Mouse (Mus musculus): ENCODE measurements around the gene Cdh24.

Cdh24 gene

DNA sequence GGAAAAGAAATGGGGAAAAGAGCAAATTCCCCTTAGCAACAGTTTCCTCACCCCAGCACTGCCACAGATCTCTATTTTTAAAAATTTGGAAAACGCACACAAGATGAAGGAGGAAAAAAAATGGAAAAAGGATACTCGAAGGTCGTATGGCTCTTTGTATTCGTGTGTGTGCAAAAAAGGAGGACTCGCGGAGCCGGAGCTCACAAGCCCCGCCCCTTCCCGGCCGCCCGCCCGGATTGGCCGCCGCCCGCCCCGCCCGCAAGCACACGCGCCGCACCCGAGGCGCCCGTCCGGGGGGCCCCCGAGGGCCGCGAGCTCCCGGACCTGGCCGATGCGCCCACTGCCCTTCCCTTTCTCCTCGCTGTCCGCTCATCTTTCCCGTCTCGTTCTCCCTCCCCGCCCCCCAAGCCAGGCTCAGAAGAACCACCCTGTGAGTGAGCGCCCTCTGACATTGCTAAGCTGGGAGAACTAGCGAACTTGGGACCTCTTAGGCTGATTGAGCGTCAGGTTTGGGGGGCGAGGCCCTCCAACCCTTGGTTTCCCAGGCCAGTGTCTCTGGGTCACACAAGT lies 35.3 kb downstream of the Cdh24 start, which contains the start of gene 4931414P19Rik:
Gene 4931414P19Rik, minus strand, starts transcription at position 242 of the 570 bp plus-strand sequence.
- peak; percentile 96 for DNase-seq (ENCODE audit: low spot score)

DNA sequence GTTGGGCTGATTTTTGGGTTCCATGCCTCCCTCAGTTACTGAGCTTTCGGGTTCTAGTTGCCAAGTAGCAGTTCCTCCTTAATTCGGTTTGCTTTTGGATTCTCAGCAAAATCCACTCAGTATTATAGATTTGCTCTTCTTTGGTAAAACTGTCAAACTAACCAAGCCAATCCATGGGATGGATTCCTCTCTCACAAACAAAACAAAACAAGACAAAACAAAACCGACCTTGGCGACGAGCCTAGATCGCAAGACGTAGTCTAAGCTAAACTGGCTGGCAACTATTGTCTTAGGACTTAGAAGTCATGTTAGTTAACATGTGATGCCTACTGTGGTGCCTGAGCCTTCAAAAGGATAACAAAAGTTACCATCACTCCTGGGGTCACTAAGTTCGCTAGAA lies 37.5 kb downstream of the Cdh24 start:
- DNase-seq (ENCODE audit: low spot score) = no peak

DNA sequence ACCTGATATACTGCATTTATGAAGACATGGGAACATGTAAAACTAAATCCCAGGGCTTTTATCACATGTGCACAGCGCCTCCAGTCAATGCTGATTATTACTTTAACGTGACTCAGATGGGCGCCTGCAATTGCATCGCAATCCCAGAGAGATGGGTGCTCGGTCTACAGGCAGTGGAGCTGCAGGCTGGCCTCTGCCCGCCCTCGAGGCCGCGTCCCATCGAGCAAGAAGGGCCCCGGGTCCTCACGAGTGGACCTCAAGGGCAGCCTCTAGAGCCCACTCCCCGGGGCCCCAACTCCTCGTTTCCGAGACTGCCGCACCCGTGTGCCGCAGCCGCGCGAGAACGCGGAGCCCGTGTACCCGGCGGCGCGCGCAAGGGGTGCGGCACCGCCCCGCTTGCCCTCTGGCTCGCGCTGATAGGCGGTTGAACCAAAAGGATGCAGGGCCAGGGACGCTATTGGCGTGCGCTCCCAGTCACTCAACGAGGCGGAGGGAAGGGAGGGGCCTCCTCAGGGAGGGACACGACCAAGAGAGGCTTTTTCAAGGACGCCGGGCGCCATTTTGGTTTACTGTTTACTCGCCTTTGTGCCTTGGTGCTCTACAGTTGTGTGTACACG lies 38.0 kb downstream of the Cdh24 start:
- DNase-seq (ENCODE audit: low spot score) = peak; percentile 95

DNA sequence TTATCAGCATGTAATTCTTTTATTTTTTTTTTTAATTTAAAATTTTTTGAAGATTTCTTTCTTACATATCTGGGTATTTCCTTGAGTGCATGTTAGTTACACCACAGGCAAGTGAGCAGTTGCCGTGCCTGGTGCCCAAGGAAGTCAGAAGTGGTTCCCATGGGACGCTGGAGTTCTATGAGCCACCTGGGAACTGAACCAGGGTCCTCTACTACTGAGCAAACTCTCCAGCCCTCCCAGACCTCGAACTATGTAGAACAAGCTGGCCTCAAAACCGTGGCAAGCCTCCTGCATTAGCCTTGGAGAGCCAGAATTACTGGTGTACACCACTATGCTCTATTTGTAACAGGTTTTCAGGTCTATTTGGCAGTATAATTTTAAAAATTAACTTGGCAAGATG lies 38.6 kb downstream of the Cdh24 start:
- DNase-seq (ENCODE audit: low spot score) = no peak

DNA sequence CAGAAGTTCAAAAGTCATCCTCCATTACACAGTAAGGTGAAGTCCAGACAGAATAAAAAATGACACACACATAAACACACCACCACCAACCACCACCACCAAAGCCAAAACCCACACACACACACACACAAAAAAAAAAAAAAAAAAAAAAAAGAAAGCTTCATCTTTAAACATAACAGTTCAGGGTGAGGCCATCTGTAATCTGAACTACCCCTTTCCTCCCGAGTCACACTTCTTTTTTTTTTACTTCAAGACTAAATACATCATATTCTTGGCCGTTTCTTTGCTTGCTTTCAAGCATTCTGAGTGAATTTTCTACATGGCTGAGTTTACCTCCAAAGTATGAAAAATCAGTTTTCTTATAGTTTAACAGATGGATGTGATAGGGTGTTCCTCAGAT lies 39.6 kb downstream of the Cdh24 start:
- no peak for DNase-seq (ENCODE audit: low spot score)

DNA sequence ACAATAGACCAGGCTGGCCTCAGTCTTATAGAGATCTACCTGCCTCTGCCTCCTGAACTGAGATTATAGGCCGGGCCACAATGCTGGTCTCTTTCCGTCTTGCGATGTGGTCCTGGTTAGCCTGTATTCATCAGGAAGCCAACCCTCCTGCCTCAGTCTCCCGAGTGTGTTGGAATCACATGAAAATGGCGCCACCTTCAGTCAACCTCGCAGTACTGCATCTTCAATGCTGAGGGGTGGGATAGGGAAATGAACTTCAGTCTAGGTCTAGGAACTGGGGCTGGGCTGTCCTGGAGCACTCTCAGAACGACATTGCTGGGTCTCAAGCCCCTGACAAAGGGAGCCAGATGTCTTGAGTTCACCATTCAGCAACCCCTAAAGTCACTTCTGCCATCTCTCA lies 44.1 kb downstream of the Cdh24 start:
- no peak for DNase-seq (ENCODE audit: low spot score)

DNA sequence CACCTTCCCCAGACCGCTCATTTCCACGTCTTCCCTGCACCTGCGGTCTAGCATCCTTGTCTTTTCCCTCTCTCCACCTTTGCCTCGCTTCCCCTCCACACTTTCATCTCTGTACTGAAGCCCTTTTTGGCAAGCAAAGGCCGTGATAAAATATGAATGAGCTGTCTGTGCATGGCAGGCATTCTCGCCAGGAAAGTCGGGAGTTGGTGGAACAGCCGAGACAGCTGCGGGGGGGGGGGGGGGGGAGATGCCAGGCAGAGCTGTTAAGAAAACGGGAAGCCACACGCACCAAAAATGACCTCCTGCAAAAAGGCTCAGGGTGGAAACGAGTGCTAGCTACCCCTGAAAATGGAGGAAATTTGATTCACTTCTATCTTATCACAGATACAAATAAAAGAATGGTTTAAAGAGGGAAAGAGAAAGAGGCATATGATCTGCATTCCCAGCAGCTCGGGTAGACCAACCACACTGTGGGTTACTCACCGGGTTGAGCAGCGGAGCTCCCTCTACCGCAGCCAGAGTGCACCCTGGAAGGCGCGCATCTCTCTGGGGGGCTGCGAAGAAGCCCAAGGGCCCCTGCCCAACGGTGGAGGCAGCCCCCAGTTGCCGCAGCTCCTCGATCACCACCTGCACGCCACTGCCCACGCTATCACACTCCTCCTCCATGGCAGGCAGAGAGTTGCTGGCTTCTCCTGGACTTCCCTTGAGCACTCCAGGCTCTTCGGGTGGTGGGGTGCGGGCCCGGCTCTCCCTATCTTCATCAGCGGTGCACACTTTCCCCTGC lies 46.3 kb downstream of the Cdh24 start:
- no peak for DNase-seq (ENCODE audit: low spot score)

DNA sequence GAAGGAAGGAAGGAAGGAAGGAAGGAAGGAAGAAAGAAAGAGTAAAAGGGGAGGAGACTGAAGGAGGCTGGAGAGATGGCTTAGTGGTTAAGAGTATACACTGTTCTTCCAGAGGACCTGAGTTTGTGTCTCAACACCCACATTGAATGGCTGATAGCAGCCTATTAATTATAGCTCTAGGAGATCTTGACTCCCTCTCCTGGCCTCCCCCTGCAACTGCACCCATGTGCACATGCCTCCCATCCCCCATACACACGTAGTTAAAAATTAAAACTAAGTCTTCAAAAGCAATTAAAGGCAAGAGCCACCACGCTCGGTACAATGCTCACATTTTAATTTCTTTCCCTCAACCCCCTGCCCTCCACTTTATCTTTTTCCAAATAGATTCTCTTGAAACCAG lies 47.1 kb downstream of the Cdh24 start:
- no peak for DNase-seq (ENCODE audit: low spot score)

DNA sequence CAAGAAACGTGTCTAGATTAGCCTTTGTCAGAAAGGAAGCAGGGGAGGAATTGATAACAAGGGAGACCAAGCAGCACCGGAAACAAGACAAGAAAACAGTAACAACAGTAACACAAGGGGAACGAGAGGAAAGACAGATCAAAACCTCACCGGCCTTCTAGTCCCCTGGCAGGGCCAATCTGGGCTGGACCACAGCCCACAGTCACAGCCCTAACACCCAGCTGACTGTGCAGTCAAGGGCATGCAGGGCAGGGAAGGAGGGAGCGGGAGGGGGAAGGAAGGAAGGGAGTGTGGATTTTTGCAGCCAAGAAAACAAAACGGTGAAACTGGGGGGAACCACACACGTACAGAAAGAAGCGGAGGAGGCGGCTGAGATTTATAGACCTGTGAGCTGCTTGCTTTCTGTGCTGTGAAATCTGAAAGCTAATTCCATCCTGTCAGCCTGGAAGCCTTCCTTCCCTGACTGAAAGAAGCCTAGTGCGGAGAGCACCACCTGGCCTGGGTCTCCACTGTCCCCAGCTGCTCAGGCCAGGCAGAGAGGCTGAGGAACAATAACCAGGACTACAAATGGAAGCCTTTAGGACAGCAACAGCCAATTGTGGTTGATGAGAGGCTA lies 48.7 kb downstream of the Cdh24 start:
- peak; percentile 67 for DNase-seq (ENCODE audit: low spot score)

DNA sequence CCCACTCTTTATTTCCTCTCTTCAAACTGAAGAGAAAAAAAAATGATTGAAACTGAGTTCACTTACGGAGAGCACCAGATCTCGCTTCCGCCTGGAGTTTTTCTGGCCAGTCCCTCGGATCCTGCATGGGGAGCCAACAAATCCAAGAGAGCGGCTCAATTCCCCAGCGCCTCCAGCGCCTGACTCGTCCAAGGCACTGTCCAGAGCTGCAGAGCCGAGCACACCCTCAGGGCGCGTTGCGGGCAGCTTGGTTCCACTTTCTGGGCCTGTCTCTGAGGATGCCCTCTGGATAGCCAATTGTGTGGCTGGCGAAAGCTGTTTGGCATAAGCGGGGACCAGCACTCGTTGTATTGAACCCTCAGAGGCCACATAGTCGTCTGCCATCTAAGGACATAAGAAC lies 50.1 kb downstream of the Cdh24 start:
- no peak for DNase-seq (ENCODE audit: low spot score)

DNA sequence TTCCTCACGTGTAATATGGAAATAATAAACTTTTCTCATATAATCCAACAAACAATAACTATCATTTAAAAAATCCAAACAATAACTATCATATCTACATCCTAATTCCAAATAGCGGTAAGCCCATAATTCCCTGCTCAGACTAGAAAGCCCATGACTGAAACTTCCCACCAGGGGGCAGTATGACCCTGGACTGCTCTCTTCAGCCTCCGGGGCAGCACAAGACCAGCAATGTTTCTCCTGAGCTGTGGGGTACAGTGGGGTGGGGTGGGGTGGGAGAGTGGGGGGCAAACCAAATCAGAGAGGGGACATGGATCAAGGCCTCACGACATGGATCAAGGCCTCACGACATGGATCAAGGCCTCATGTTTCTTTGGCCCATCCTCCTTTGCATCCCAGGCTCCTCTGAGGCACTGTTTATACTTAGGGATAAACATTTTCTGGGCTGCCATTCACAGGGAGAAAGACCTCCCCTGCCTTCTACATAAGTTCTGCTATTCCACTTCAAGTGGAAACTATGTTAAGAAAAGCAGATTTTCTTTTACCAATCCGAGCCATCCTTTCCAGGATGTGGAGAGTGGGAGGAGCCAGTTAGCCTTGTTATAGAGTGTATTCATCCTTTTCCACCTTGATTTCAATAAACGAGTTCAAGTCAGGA lies 57.4 kb downstream of the Cdh24 start:
- peak; percentile 81 for DNase-seq (ENCODE audit: low spot score)

DNA sequence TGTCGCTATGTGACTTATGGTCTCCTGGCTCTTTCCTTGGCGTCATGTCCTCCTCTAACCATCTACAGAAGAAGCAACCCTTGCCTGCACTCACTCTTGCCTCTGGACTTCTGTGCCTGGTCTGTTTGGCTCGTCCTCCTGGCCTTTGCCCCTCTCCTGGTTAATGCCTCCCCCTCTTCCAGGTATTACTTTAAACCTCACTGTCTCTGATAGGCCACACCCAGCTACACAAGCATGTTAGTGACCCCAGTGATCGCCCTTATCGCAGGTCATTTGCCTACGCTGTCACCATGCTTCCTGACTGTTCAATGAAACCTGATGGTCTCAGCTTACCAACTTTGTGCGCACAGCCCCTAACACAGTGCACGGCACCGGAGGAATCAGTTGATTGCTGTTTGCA lies 58.6 kb downstream of the Cdh24 start:
- no peak for DNase-seq (ENCODE audit: low spot score)

Measured in testis, postnatal 10 days (tissue).